Mouse (Mus musculus) small intestine, adult 10 weeks (tissue): Measurements from ENCODE around the gene Fa2h. TPM values are rescaled to one million over a fixed set of nuclear protein-coding genes. Genes with fewer than 3 reads are reported as not detected.

Experiments
- polyA plus RNA-seq: library from polyadenylated mRNA; stranded (reverse); fragments of 350-450 nt; fragmentation: Illumina TruSeq; extraction: RNeasy Lipid Tissue Mini Kit (QIAGEN cat#74804); gene quantifications from one replicate; pipeline ENCODE4 v1.2.3, GENCODE M21; 2014; ENCODE audit warnings: low replicate concordance

The Fa2h gene
- not detected for polyA plus RNA-seq

GRCm38 (mm10) chr8:111393391-111394363, at the start of gene Fa2h:
TSS of gene Fa2h (minus strand) at chr8:111393824.

GRCm38 (mm10) chr8:111337890-111338347, 55.7 kb downstream of the Fa2h start, which contains the start of gene Mlkl:
TSS of gene Mlkl (minus strand) at chr8:111338177.

GRCm38 (mm10) chr8:111299821-111300568, 93.6 kb downstream of the Fa2h start, which contains the start of gene Rfwd3:
TSS of gene Rfwd3 (minus strand) at chr8:111300222.

Other genes starting within 250 kb of the Fa2h start
- gene Glg1, start 134.6 kb downstream of the Fa2h start, polyA plus RNA-seq = 21.5 TPM
- 48.6 TPM for gene Rfwd3, start 93.6 kb downstream of the Fa2h start, polyA plus RNA-seq
- 27.3 TPM for gene Mlkl, start 55.6 kb downstream of the Fa2h start, polyA plus RNA-seq
- gene Wdr59, start 128.3 kb upstream of the Fa2h start, polyA plus RNA-seq = 2.9 TPM
- 4.7 TPM for gene Znrf1, start 142.3 kb upstream of the Fa2h start, polyA plus RNA-seq
- 0.67 TPM for gene Ldhd, start 236.6 kb upstream of the Fa2h start, polyA plus RNA-seq
- gene Zfp1, start 249.6 kb upstream of the Fa2h start, polyA plus RNA-seq = 5.7 TPM